Mouse (Mus musculus) thymus, postnatal 14 days (tissue): ENCODE measurements around the gene Rapgef1.
"Not testable (repeated sequence)": the region's sequence is repeated elsewhere in the genome, so short reads cannot be mapped to it uniquely, and the experiment has no call there.

Source experiments
- DNase-seq: peaks from one replicate; pipeline ENCODE4 v3.0.0; 2021

The Rapgef1 gene

DNA sequence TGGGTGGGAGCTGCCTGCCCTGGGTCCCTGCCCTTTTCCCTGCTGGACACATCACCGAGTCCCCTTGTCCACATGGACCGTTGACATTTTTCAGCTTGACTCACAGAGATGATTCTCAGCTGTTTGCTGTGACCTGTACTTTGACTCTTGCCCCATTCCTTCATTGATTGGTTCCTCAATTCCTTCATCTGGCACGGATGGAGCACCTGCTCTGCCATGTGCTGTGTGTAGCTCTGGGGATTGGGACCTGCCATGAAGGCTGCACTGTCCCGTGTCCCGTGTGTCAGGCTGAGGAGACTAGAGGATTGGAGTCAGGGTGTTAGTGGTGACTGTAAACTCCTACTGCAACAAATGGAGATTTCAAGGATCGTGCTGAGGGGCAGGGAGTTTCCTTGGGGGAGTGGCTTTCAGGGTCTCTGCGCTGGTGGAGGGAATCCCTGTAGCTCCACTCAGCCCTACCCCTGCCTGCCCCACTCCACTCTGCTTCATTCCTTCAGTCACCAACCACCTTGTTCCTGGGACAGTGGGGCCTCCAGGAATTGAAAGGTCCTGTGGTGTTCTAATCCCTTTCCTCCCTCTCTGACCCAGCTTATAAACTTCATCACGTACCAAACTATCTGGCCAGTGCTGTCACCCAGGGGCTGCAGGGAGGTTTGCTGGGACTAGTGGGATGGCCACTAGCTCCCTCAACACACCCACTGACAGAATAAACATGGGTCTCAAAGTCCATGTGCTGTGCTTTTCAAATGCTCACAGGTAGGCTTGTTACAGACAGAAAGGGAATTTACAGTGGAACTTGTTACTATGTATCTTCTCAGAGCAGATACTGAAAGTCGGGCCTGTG is 3.9 kb downstream of the Rapgef1 start:
- no peak for DNase-seq

DNA sequence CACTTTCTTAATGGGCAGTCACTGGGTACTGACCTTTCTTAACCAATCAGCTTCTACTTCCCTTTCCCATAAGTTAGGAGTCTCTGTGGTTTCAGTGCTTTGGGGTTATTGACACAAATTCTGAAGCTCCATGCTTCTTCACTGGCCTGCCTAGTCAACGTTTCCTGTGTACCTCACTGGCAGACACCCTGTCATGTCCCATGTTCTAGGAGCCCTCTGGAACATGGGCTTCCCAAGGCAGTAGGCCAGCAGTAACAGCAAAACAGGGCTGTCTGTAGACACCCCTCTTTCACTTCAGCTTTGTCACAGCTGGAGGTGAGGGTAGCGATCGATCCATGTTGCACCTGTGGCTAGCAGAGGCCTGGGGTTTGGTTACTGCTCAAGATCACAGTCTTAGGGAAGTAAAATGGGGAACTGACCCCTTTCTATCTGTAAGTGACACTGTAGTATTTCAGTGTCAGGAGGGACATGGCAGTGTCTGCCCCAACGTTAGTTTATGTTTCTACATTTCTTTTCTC is 4.6 kb downstream of the Rapgef1 start:
- peak; percentile 30 for DNase-seq

DNA sequence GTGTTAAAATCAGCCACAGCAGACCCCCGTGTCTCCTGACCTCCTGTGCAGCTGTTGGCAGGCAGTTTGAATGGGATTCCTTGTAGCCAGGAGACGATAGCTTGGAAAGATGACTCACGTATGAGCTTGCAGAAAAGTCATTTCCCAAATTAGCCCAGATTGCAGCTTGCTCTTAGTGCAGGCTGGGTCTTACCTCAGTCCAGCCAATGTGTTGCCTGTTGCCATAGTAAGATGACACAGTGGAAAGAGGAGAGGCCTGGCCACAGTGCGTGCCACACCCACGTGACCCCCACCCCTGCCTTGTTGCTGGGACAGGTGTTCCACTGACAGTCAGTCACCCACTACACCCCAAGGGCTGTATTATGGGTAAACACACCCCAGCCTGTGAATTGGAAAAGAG is 5.2 kb downstream of the Rapgef1 start:
- DNase-seq = peak; percentile 64

DNA sequence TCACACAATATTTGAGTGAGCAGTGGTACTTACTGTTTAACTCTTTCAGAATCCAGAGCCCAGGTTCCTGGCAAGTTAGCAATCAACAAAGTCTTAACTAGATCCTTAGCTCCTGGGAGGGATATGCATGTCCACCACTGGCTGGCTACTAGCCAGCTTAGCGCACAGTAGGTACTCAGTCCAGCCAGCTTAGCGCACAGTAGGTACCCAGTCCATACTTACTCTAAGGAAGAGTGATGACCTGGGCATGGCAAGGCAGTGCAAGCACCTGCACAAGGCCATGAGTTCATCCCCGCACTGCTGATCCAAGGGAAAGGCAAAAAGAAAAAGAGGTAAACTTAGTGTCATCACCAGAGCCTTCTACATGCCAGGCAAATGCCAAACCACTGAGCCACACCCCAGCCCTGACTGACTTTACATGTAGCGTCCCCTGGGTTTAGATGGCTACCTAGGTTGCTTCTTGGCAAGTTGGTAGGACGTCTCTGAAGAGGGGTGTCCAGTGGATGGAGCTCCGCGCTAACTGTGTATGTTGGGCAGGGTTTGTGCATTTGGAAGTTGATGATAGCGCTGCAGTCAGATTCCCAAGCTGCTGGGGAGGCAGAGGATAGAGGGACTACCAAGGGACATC is 6.2 kb downstream of the Rapgef1 start:
- DNase-seq = no peak

DNA sequence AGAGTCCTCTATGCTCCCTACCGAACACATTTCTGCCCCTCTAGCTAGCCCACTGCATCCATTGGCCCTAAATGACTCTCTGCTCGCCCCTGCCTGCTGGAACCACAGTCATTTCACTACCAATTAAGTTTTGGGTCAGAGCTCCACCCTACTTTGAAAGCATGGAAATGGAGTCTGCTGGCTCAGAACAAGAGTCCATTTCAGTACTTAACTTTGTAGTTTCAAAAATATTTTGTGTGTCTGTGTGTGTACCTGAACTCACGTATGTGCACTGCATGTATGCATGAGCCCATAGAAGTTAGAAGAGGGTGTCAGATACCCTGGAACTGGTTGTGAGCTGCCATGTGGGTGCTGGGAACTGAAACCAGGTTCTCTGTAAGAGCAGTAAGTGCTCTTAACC is 7.8 kb downstream of the Rapgef1 start:
- no peak for DNase-seq

DNA sequence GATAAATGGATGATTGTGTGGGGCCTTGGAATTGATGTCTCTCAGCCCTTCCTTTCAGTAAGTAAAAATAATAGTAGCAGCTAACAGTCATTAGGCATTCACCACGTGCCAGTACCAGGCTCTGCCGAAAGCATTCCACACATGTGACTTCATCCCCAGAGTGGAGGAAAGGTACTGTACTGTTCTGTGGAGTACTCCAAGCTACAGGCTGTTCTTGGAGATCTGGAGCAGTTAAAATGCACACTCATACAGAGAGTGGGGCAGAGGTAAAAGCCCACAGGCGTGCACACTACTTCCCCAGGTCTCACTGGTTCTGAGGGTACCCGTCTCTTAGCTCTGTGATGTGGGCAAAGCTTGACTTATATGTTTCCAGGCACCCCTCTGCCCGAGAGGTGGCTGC is 8.7 kb downstream of the Rapgef1 start:
- DNase-seq = peak; percentile 37

DNA sequence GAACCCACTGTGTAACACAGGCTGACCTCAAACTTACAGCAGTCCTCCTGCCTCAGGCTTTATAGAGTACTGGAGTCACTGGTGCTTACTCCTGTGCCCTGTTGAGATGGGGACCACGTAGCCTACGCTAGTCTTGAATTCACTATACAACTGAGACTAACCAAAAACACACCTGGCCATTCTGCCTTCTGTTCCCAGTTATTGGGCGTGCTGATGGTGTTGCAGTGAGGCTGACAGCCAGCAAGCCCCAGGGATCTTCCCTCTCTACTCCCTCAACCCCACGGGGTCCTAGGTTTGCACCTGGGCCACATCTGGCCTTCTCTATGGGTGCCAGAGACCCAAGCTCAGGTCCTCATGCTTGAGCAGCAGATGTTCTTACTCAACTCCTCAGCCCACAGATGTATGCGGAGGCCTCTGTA is 9.3 kb downstream of the Rapgef1 start:
- peak; percentile 55 for DNase-seq

DNA sequence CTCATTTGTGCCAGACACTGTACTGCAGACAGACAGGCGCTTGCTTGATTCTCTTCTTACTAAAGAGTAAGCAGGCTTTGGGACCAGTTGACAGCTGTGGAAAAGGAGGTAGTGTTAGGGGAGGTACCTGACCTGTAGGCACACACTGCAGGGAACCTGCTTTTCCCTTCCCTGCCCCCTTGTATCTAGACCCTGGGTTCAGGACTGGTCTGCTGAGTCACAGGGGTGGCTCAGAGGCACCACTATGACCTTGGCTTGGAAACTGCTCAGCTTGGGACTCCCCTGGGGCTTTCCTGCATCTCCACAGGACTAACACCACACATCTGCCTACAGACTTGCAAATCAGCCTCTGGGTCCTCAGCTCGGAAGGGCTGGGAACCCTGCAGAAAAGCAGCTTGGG is 9.8 kb downstream of the Rapgef1 start:
- no peak for DNase-seq

DNA sequence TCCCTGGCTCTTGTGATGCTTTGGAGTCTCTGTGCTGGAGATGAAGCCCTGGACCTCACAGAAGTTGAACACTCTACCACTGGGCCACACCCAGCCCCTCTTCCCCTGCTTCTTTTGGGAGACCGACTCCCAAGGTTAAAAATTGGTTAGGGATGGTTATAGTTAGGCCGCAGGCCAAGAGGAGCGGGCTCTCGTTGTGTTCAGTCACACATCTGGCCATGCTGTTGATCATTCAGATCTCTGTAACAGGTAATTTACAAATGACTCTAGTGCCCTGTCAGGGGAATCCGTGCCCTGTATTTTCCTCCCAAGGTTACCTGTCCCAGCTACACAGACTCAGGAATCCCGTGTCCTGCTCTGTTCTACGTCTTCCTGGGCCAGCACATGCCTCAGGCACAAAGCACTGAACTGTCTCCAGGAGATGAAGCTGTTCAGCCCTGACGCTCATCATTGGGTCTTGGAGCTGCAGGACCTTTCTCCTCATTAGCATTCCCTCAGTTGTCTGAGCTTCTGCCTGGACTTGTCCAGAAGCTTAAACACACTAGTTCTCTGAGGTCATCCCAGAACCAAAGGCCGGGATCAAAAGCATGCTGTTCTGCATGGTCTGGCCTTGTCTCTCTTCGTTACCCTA is 10.7 kb downstream of the Rapgef1 start:
- DNase-seq = no peak

DNA sequence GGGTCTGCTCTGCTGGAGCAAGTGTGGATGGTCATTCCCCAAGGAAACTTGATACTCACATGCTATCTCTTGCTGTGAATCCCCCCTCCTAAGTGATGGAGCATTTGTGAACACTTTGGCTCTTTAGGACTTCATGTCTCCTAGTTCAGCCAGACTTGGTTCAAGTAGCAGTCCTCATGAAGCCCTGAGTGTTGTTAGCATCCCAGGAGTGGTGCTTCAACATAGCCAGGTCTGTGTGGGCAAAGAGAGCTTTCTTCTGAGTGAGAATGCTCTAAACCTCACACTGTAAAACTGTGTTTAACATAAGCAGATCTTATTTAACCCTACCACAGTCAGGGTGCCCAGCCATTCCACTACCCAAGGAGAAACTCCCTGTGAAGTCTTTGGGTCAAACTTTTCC is 11.5 kb downstream of the Rapgef1 start:
- DNase-seq = no peak

DNA sequence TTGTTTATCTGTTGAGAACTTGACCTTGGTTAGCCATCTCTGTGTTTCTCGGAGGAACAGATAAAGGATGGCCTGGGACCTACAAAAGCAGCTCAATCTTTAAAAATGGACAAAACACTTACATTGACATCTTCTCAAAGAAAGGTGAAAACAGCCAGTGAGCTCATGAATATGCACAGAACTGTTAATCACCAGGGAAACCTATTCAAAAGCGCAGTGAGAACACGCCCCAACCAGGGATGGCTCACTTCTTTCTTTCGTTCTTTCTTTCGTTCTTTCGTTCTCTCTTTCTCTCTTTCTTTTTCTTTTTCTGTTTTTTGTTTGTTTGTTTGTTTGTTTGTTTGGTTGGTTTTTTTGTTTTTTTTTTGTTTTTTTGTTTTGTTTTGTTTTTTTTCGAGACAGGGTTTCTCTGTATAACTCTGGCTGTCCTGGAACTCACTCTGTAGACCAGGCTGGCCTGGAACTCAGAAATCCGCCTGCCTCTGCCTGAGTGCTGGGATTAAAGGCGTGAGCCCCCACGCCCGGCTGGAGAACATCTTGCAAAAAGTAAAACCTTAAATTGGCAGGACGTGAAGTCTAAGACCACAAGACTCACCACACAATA is 12.1 kb downstream of the Rapgef1 start:
- DNase-seq = not testable (repeated sequence)

DNA sequence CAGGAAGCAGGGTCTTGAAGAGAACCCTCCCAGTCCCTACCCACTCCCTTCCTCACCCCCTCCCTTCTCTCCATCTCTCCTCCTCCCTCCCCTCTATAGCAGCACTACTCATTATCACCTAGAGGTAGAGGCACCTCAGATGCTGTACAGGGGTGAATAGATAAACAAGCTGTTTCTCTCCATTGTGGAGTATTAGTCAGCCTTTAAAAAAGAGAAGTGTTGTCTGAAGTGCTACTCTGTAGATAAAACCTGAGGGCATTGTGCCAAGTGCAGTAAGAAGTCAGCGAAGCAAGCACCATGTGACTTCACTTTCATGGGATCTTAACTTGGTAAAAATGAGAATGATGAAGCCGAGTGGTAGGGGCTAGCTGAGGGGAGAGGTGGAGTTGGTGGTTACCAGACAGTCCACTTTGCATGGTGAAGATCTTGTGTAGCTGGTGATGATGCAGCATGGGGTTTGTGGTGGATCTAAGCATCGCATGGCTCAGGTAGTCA is 12.7 kb downstream of the Rapgef1 start:
- peak; percentile 51 for DNase-seq

DNA sequence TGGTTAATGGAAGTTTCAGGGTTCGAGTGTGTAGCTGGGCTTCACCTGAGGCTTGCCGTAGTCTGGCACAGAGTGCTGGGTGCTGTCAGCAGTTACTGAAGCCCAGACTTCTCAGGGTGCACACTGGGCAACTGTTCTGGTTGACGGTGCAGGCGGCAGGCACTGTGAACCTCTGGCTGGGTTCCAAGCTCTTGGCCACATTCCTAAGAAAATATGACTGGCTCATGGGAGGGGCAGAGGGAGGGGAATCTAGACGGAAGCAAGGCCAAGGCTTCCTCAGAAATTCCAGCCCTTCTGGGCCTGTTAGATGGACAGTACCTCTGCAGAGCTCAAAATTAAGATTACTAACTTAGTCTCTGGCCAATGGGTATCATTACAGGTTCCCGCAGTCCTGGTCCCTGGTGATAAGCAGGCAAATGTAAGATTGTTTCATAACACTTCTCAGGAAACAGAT is 13.6 kb downstream of the Rapgef1 start:
- DNase-seq = no peak

DNA sequence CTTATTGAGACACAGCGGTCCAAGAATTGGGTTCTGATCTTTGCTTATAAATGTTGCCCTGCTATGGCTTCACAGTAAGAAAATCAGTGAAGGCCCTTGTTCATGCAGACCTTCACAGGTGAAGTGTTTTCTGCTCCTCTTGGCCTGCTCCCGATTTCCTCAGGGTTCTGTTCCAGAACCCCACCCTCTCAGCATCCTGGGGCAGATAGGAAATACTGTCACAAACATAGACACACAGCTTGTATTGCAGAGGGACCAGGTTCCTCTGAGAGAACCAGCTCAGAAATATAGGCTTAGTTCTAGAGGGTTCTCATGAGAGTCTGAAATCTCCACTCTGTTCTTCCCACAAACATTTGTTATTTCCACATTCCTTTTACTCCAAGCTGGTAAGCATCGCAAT is 14.3 kb downstream of the Rapgef1 start:
- no peak for DNase-seq

DNA sequence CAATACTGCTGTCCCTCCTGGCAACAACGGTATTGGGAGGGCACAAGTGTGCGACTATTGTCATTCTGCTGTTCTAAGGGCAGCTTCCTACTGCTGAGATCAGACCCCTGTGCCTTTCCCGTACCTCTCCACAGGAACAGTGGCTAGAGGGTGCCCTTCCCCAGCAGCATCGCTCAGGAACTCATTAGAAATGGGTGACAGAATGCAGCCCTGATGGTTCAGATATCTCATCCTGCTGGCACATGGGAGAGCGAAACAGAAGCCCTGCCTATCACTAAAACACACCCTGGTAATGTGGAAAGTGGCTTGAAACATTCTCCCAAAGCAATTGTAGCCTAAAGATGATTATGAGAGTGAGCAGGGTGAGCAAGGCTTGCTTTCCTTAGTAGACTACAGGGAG is 15.0 kb downstream of the Rapgef1 start:
- no peak for DNase-seq

DNA sequence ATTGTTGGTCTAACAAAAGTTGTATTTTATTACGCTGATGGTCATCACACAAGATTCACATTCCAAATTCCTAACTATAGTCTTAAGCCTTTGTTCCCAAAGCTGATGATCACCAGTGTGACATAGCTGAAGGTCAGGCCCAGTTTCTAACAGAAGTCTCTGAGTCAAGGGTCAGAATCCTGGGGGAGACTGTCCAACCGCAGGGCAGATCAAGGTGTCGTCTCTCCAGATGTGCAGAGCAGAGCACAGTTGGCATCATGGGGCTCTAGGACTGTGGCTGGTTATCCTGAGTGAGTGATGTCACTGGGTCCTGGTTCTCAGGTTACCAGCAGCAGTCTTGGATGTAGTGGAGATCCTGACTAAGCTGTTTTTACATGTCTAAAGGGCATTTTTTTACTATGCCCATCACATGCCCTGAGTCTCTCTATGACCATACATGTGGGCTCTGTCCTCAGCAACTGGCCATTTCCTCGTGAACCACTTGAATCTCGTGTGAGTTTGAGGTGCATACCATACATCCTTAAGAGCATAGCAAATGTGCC is 16.5 kb downstream of the Rapgef1 start:
- no peak for DNase-seq

DNA sequence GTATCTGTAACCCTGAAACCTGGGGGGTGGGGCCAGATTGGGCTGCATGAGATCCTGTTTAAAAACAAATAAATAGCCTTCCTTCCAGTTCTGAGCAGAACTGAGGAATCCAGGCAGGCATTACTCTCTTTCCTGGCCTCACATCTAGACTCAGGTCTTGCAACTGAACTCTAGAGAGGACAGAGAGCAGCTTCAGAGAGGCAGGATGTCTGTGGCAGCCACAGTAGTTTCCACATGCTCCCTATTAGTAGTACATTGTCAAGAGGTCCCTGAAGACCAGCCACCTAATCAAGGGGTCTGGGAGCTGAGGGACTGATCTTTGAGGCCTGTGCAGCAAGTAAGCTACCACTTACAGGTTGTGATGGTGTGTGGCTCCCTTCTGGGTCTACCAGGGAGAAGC is 18.0 kb downstream of the Rapgef1 start:
- no peak for DNase-seq

DNA sequence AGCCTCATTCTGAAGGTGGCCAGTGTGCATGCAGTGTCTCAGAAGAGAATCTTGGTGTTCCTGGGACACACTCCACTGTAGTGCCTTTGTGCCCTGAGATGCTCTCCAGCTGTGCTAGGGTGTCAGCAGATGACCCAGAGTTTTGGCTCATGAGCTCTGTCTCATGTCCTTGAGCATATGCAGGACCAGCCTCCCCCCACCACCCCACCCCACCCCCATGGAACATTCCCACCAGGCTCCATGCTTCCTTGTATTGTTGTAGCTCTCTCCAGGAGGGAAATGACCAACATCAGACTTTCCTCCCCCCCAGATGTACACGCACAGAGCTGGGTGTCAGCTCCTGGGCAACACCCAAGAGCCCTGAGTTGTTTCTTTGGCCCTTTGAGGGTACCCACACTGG is 19.9 kb downstream of the Rapgef1 start:
- DNase-seq = no peak

DNA sequence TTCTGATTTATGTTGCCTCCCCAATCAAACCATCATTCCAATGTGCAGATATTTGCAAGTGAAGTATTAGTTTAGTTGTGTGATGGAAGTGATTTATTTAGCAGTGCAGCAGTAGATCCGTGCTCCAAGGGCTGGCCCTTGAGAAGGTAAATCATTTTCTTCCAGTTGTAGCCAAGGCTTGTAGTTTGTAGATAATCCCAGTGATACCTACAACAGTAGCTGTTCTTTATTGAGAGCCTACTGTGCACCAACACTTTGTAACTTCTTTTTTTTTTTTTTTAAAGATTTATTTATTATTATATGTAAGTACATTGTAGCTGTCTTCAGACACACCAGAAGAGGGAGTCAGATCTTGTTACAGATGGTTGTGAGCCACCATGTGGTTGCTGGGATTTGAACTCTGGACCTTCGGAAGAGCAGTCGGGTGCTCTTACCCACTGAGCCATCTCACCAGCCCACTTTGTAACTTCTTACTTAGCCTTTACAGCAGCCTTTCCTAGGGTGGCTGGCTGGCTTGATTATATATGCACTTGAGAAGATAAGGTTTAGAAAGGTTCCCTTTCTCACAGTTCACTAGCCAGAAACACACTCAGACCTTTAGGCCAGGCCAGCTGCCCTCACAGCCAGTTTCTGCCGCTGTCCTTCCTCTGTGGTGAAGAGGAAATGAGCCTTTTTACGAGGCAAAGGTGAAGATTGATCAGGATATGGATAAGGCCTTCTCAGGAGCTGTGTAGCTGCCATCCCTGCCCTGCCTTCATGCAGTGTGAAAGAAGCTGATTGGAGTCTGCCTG is 20.6 kb downstream of the Rapgef1 start:
- DNase-seq = no peak

DNA sequence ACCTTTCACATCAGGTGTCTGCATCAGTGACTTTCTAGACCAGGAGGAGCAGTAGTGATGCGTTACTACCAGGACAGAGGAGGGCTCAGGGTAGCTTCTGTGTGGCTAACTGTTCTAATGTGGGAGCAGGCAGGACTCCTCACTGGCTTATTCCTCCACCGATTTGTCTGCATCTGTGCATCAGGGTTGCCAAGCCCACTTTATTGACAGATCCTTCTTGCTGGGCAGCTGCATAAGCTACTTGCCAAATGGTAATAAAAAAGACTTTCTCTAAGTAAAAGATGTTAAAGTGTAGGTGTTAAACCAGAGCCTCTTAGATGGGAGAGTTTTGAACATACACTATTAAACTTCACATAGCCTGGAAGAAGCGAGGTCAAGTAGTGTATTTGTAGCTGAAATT is 22.2 kb downstream of the Rapgef1 start:
- no peak for DNase-seq

DNA sequence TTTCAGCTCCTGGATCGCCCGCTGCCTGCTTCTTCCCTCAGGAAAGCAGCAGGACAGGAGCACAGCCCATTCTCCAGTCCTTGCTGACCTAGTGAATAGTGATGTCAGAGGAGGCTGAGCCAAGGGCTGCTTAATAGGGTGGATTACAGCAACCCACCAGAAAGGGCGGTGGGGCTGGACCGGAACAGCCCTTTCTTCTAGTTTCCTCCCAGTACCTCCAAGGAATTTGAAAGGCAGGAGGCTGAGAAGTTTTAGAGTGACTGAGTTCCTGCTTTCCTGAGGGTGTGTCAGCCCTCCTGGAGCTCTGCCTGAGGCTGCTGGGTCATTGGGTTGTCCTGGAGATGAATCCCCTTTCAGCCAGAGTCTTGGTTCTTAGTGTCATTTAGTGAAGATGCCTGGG is 23.9 kb downstream of the Rapgef1 start:
- DNase-seq = no peak

DNA sequence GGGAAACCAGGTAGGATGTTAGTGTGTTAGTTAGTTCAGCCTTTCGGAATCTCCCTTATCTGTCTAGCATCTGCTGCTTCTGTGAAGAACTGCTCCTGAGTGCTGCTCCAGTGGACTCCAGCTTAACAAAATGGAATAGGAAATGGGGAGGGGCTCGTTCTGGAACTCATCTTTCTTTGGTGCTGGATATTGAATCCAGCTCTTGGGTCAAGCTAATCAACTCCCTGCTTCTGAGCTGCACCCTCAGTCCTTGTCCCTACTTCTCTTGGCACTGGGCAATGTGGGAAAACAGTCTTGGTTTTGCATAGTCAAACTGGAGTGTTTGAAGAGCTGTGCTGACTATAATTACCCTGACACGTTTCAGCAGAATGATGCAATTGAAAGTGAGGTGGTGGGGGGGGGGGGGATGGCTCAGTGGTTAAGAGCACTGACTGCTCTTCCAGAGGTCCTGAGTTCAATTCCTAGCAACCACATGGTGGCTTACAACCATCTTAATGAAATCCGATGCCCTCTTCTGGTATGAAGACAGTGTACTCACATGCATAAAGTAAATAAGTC is 25.6 kb downstream of the Rapgef1 start:
- DNase-seq = no peak
